Mouse (Mus musculus) c-Kit-positive CD71-positive TER-119-negative erythroid progenitor cells, embryonic 14.5 days (primary cell): ENCODE results near the gene Fam89a.

Source experiments
- DNase-seq: peaks from one replicate; pipeline ENCODE4 v3.0.0-alpha.2; 2013; ENCODE audit warnings: low read depth

Fam89a gene

DNA sequence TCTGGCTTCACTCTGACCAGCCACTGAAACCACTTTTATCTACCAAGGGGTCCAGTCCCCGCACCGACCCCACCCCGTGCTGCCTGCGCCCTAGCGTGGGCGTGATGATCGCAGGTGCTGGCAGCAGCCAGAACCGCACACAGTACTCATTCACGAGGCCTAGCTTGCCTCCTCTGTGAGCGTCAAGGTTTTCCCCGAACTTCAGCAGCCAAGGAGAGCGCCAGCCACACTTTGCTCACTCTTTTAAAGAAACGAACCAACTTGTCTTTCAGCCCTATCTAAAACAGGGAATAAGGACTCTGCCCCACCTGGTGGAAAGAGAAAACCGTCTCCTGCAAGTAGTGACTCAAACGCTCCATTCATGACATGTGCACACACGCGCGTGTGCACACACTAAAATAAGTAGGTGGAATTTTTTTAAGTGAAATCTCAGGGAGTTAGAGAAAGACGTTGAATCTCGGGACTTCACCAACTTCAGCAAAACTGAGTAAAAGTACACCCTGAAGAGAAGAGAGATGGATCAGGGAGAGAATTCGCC, 762 bp upstream of the Fam89a start:
- DNase-seq, result no peak

GRCm38 (mm10) chr8:124751191-124751590, 441 bp downstream of the Fam89a start:
- DNase-seq, result no peak

GRCm38 (mm10) chr8:124746661-124747060, 5.0 kb downstream of the Fam89a start:
- DNase-seq, result no peak

- DNase-seq, result no peak
These were observed 12.4 kb downstream of the Fam89a start for GRCm38 (mm10) chr8:124739268-124739667.

DNA sequence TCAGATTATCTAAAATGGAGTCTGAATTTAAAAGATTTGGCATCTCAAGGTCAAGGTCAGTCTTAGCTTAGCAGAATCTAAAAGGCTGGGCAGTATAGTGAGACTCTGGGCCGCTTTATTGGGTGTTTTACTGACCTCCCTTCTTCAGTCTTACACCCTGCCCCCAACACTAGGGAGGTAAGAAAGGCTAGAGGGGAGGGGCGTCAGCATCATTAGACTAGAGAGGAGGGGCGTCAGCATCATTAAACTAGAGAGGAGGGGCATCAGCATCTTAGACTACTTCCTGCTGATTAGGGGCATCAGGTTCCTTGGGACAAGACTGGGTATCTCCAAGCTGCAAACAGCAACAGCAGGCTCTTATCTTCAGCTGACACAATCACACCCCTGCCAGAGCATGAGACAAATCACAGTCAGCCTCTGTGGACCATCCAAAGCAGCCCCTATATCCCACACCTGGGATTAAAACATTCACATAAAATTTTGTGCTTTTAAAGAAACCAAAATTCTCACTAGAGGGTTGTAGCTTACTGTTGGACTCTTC, 16.2 kb downstream of the Fam89a start:
- DNase-seq, result no peak

DNA sequence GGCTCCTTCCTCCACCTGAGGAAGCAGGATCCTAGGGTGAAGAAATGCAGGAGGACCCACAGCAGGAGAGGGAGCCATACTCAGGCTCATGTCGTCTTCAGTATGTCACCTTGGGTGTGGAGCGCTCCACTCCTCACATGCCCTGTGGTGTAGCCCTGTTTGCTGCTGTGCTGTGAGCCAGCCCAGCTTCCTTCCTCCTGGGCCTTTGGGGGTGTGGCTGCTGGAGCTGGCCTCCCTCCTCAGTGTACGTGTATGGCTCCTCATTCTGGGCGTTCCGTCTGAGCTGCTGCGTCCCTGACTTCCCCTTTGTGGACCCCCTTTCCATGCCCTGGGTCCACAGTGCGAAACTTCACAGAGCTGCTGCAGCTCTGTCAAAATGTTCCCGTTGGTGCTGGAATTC, 18.8 kb downstream of the Fam89a start:
- no peak for DNase-seq

GRCm38 (mm10) chr8:124724301-124724700, 27.3 kb downstream of the Fam89a start:
- DNase-seq, result no peak

GRCm38 (mm10) chr8:124721862-124722515, 29.6 kb downstream of the Fam89a start, which contains the start of the genes Ttc13 and Arv1:
Gene Ttc13, minus strand, starts transcription at chr8:124721983.
Gene Arv1, plus strand, starts transcription at chr8:124722139.
- DNase-seq, result peak; percentile 88

- no peak for DNase-seq
These were observed 30.4 kb downstream of the Fam89a start for GRCm38 (mm10) chr8:124720938-124721861.

GRCm38 (mm10) chr8:124720133-124720532, 31.5 kb downstream of the Fam89a start:
- no peak for DNase-seq

DNA sequence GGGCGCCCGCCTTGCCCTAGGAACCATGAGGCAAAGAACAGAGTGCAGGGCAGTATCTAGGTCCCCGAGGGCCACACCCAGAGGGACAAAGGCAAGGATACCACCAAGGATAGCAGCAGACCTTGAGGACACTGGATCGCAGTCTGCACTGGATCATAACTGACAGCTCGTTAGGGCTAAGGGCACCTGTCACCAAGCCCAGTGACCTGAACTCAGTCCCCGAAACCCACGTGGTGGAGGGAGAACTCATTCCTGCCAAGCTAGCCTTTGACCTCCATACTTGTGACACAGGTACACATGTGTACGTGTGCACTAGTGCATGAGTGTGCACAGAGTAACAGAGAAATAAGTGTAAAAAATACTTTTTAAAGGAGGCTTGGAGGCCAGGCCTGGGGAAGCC, 35.9 kb downstream of the Fam89a start:
- DNase-seq, result no peak

DNA sequence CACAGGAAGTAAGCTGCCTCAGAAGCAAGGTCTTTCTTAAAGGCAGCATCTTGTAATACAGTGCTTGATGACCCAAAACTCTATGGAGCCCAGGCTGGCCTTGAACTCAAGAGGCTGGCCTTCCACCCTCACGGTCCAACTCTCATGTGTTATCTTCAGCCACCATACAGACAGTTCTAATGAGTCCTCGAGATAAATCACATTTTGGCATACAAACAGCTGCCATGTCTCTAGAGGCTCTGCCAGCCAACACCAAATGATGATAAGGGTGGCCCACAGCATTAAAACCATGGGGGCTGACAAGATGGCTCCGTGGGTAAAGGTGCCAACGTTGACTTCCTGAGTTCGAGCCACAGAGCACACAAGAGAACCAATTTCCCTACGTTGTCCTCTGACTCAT, 38.4 kb downstream of the Fam89a start:
- no peak for DNase-seq

DNA sequence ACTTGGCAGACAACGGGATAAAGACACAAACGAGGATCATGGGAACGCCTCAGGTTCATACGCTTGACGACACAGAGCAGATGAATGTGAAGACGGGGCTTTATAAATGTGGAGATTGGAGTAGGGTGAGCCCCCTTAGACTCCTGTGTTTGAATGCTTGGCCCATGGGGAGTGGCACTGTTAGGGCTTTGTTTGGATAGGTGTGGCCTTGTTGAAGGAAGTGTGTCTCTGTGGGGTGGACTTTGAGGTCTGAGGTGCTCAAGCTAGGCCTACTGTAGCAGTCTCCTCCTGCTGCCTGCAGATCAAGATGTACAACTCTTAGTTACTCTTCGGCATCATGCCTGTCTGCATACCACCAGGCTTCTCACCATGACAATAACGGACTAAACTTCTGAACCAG, 45.8 kb downstream of the Fam89a start:
- DNase-seq, result no peak

- no peak for DNase-seq
These were observed 47.3 kb downstream of the Fam89a start for GRCm38 (mm10) chr8:124704376-124704775.

DNA sequence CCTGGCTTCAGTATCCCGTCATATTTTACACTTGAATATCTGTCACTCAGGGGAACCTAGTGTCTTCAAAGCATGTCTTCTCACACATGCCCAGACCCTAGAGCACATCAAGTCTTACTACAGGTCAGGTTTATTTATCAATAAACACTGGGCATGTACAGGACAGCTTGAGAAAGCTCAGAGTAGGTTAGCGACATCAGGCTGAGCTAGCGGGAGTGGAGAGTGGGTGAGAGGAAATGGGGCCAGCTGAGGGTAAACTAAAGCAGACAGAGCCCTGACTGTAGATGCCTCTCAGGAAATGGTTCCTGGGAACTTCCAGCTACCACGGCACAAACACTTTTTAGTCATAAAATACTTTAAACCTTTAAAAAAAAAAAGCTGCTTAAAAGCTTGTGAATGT, 48.1 kb downstream of the Fam89a start:
- no peak for DNase-seq

GRCm38 (mm10) chr8:124702183-124702582, 49.4 kb downstream of the Fam89a start:
- no peak for DNase-seq

DNA sequence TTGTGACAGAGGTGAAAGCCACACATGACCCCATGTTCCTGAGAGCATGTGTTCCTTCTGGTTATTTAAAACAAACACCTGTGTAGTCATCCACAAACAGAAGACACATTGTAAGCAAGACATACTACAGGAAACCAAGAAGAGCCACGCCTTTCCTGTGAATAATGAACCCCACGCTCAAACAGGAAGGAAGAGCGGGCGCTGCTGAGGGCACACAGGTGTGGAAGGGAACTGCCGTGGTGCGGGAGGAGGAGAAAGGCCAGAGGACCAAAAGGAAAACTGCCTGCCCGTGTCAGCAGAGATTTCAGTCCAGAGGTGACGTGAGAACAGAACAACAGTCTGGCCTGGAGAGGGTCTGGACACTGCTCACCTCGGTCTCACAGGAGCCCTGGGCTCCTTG, 50.6 kb downstream of the Fam89a start:
- DNase-seq, result no peak

DNA sequence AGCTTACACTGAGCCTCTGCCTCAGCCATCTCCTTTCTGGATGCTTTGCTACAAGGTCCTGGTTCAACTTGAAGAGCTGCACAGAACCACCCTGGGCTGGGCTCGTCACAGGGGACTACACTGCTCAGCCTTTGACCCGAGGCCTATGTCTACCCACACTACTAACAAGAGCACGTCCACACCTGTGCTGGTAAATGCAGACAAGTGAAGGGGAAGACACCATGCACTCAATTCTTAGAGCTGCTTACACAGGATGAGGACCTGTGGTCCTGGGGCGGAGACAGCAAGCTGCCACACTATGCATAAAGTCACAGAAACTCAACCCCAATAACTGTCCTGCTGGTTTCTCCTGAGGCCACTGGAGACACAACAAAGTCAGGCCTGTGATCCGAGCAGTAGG, 51.4 kb downstream of the Fam89a start:
- DNase-seq, result no peak

DNA sequence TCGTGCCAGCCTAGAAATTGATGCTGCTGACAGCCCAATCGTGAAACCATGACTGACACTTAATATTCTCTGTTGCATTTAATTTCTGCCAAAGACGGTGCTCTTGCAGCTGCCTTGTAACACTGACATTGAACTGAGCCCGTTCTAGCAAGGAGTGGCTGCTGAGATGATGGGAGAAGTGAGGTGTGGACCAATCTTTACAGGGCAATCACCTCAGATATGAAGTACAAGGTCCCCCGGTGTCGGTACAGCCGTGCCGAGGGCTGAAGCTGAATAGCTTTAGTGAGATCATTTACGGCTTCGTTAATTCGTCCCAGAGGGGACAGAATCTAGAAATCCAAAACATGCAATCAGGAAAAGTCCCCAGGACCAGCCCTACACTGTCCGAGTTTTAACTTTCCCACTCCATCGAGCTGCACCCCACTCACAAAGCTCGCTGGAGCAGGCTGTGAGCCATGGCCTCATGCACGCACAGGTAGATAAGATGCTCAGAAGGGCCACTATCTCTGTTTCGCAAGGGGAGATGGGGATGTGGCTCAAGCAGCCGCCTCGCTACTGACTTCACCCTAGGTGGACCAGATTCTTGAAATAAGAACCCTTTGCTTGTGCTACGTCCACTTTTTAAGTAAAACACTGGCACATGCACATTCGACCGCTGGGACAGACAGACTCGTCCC, 56.1 kb downstream of the Fam89a start:
- no peak for DNase-seq

DNA sequence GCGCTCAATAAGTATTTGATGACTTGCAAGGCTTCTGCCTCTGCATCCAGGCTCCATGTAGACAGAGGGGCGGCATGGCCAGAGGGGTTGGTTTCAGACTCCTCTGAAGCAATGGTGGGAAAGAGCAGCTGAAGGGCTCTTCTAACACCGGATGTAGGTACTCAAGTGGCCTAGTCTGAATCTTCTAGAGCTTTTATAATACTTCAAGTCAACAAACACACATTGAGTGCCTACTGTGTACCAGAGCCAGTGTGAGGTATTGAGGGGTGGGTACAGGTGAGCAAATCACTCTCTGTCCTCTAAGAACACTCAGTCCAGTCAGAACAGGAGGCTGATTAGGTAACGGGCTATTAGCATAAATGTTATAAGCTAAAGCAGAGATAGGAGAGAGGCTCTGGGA, 59.9 kb downstream of the Fam89a start:
- no peak for DNase-seq
